ENCODE assay signal across 21 mouse cellular contexts in genomic region chr1:189165756-189166155, GRCm38 (mm10).
DNase-seq lines count a peak whose midpoint lies in the region; ATAC-seq lines count a peak whose summit lies in the region.
"Had no signal": no experiment of that assay in that cellular context is flagged by ENCODE, and none has a peak within 500 bp of the region (broad histone marks: within the 10 kb centered on the region; RNA-seq: fewer than 3 reads in every experiment).

No protein-coding gene starts in this region.

- WGBS in limb, embryonic 13.5 days = 81% methylated on average over 6 of the region's 6 CpGs
- WGBS in limb, embryonic 10.5 days = 91% methylated on average over 6 of the region's 6 CpGs
- WGBS in limb, embryonic 15.5 days = 62% methylated on average over 6 of the region's 6 CpGs

- H3K4me2 ChIP-seq in limb, embryonic 13.5 days (replicated peaks) = no peak overlapping the region
- H3K4me2 ChIP-seq in limb, embryonic 15.5 days = no peak overlapping the region
- H3K4me2 ChIP-seq: hindbrain, embryonic 12.5 days; liver, embryonic 15.5 days; stomach, embryonic 15.5 days had no signal

- DNase-seq in frontal cortex, postnatal 25 days (ENCODE audit: low spot score in 2 of 2) = no peak
- no peak for DNase-seq in limb, embryonic 10.5 days (ENCODE audit: low spot score)
- peak; percentile 20 for DNase-seq in brain, adult 2 months (ENCODE audit: low read depth, low spot score)
- DNase-seq in layer of hippocampus, postnatal 25 days (ENCODE audit: extremely low spot score in 1 of 2, low spot score in 1 of 2) = no peak
- DNase-seq in left cerebral cortex, postnatal 4 days = no peak
- DNase-seq: adrenal gland, postnatal 25 days; cerebellum, adult 11 months; cerebellum, adult 9-11 months; kidney, adult 11 months; layer of hippocampus, adult 9-11 months; liver; thymus, postnatal 25 days had no signal

- H3K9me3 ChIP-seq in limb, embryonic 13.5 days = no peaks in the 10 kb centered on the region
- no peaks in the 10 kb centered on the region for H3K9me3 ChIP-seq in limb, embryonic 10.5 days (replicated peaks)
- no peaks in the 10 kb centered on the region for H3K9me3 ChIP-seq in limb, embryonic 15.5 days
- H3K9me3 ChIP-seq: hindbrain, embryonic 12.5 days; liver, embryonic 15.5 days; stomach, embryonic 15.5 days had no signal

- H3K4me3 ChIP-seq in limb, embryonic 13.5 days = no peak overlapping the region
- no peak overlapping the region for H3K4me3 ChIP-seq in limb, embryonic 10.5 days
- H3K4me3 ChIP-seq in limb, embryonic 15.5 days = no peak overlapping the region
- H3K4me3 ChIP-seq: hindbrain, embryonic 12.5 days; liver, embryonic 15.5 days; stomach, embryonic 15.5 days had no signal

- no peak overlapping the region for H3K27ac ChIP-seq in limb, embryonic 13.5 days
- H3K27ac ChIP-seq in limb, embryonic 10.5 days = no peak overlapping the region
- 0 out of 2 replicates have a peak overlapping the region, but pooled peaks have one; percentile 58 for H3K27ac ChIP-seq in limb, embryonic 15.5 days
- H3K27ac ChIP-seq: hindbrain, embryonic 12.5 days; kidney, postnatal 0 days; liver, embryonic 15.5 days; stomach, embryonic 15.5 days had no signal

- peak; percentile 69 for ATAC-seq in frontal cortex, adult (ENCODE audit: low TSS enrichment)
- ATAC-seq in limb, embryonic 13.5 days (ENCODE audit: low FRiP score, low read depth) = peak; percentile 48; the same call in 1 of the 2 replicates
- peak; percentile 63; the same call in 1 of the 2 replicates for ATAC-seq in limb, embryonic 15.5 days (ENCODE audit: insufficient number of reproducible peaks, low FRiP score, low TSS enrichment, low read depth)
- ATAC-seq: CD4-positive, CD25-positive, alpha-beta regulatory T cell, adult 4 months; forebrain, embryonic 14.5 days had no signal

- H3K9ac ChIP-seq in limb, embryonic 13.5 days = no peak overlapping the region
- no peak overlapping the region for H3K9ac ChIP-seq in limb, embryonic 15.5 days
- H3K9ac ChIP-seq: hindbrain, embryonic 12.5 days; liver, embryonic 15.5 days; stomach, embryonic 15.5 days had no signal

- peaks cover 8% of the 10 kb centered on the region for H3K4me1 ChIP-seq in limb, embryonic 13.5 days
- H3K4me1 ChIP-seq in limb, embryonic 10.5 days = no peaks in the 10 kb centered on the region
- peaks cover 5% of the 10 kb centered on the region; the same call in 1 of the 2 replicates for H3K4me1 ChIP-seq in limb, embryonic 15.5 days
- H3K4me1 ChIP-seq: hindbrain, embryonic 12.5 days; liver, embryonic 15.5 days; stomach, embryonic 15.5 days had no signal

- intact Hi-C loops in left cerebral cortex, postnatal 4 days (cut with DNase I) = no loop called here

- no peaks in the 10 kb centered on the region for H3K36me3 ChIP-seq in limb, embryonic 13.5 days
- H3K36me3 ChIP-seq in limb, embryonic 10.5 days = no peaks in the 10 kb centered on the region
- H3K36me3 ChIP-seq in limb, embryonic 15.5 days = no peaks in the 10 kb centered on the region
- H3K36me3 ChIP-seq: hindbrain, embryonic 12.5 days; liver, embryonic 15.5 days; stomach, embryonic 15.5 days had no signal

- no peaks in the 10 kb centered on the region for H3K27me3 ChIP-seq in limb, embryonic 13.5 days
- no peaks in the 10 kb centered on the region for H3K27me3 ChIP-seq in limb, embryonic 10.5 days (ENCODE audit: low read depth, poor library complexity, severe bottlenecking)
- H3K27me3 ChIP-seq in limb, embryonic 15.5 days = no peaks in the 10 kb centered on the region
- H3K27me3 ChIP-seq: hindbrain, embryonic 12.5 days; liver, embryonic 15.5 days; stomach, embryonic 15.5 days had no signal
